Comparison of ENCODE assay signal across 14 mouse cellular contexts in the genomic region with DNA sequence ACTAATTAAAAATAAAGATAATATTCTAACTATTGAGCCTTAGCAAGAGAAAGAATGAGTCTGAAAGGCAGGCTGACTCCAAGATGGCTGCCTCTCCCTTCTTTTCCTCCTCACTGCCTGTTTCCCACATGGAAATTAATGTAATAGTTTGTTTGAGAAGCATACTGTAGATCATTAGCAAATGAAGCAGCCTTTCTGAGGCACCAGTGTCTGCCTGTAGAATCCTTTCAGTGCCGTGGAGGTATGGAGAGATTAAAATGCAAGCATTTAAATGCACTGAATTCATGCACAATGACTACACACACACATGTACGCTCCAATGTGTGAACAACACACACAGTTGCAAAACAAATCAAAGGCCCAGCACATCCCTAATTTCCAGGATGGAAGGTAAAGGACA.
DNase-seq lines count a peak whose midpoint lies in the region; ATAC-seq and TF ChIP-seq lines count a peak whose summit lies in the region.
"Had no signal": no experiment of that assay in that cellular context is flagged by ENCODE, and none has a peak within 500 bp of the region (broad histone marks: within the 10 kb centered on the region; RNA-seq: fewer than 3 reads in every experiment).

No protein-coding gene starts in this region.

- no peak overlapping the region for H3K4me3 ChIP-seq in neural tube, embryonic 11.5 days (ENCODE audit: low read depth, low read length)
- H3K4me3 ChIP-seq in forebrain, embryonic 16.5 days (replicated peaks; ENCODE audit: low read length): peak overlapping the region; percentile 32
- no peak overlapping the region for H3K4me3 ChIP-seq in midbrain, embryonic 11.5 days (ENCODE audit: low read depth, low read length)
- no peak overlapping the region for H3K4me3 ChIP-seq in olfactory bulb, adult 2 months (ENCODE audit: insufficient read depth, low read depth, low read length)
- no peak overlapping the region for H3K4me3 ChIP-seq in kidney, adult 2 months (ENCODE audit: insufficient read depth, low read depth, low read length)
- H3K4me3 ChIP-seq: heart, embryonic 13.5 days; limb, embryonic 13.5 days had no signal

- no peak for DNase-seq in neural tube, embryonic 11.5 days (ENCODE audit: low spot score)
- no peak for DNase-seq in neural tube, embryonic 10.5 days (ENCODE audit: extremely low spot score, low spot score)
- no peak for DNase-seq in midbrain, embryonic 11.5 days (ENCODE audit: low spot score, missing footprints)
- no peak for DNase-seq in kidney, adult 2 months
- DNase-seq in embryo, embryonic 11 days: no peak
- no peak for DNase-seq in layer of hippocampus, adult 11-12 months (ENCODE audit: low spot score)
- DNase-seq: adrenal gland, adult 2 months; gastrocnemius, postnatal 25 days; liver, postnatal 0 days had no signal

- no peak for ATAC-seq in neural tube, embryonic 11.5 days (ENCODE audit: insufficient read depth, low FRiP score, low TSS enrichment)
- ATAC-seq in forebrain, embryonic 16.5 days: peak; percentile 11
- no peak for ATAC-seq in midbrain, embryonic 11.5 days (ENCODE audit: low FRiP score)
- ATAC-seq: liver, postnatal 0 days had no signal

- TF ChIP-seq POLR2A in olfactory bulb, adult 2 months (IDR thresholded peaks at IDR 0.05; ENCODE audit: insufficient read depth, low read depth, low read length): no peak
- no peak for TF ChIP-seq POLR2A in kidney, adult 2 months (IDR thresholded peaks at IDR 0.05; ENCODE audit: low read depth, low read length)

- no peaks in the 10 kb centered on the region for H3K27me3 ChIP-seq in neural tube, embryonic 11.5 days (ENCODE audit: control insufficient read depth, insufficient read depth, low read length)
- no peaks in the 10 kb centered on the region for H3K27me3 ChIP-seq in forebrain, embryonic 16.5 days (replicated peaks; ENCODE audit: control insufficient read depth, insufficient read depth, low read length)
- H3K27me3 ChIP-seq in midbrain, embryonic 11.5 days (ENCODE audit: control insufficient read depth, insufficient read depth, low read length): no peaks in the 10 kb centered on the region
- no peaks in the 10 kb centered on the region for H3K27me3 ChIP-seq in kidney, adult 2 months (replicated peaks; ENCODE audit: control insufficient read depth, insufficient read depth, low read length)

- 0 out of 2 replicates have a peak overlapping the region, but pooled peaks have one; percentile 20 for H3K9ac ChIP-seq in neural tube, embryonic 11.5 days (ENCODE audit: low read length)
- H3K9ac ChIP-seq in forebrain, embryonic 16.5 days (replicated peaks; ENCODE audit: low read depth, low read length): peak overlapping the region; percentile 47
- H3K9ac ChIP-seq in midbrain, embryonic 11.5 days (ENCODE audit: low read length): peak overlapping the region; percentile 20; the same call in 1 of the 2 replicates
- H3K9ac ChIP-seq: heart, embryonic 13.5 days; limb, embryonic 13.5 days; liver, postnatal 0 days had no signal

- 0 out of 2 replicates have a peak overlapping the region, but pooled peaks have one; percentile 17 for H3K4me2 ChIP-seq in neural tube, embryonic 11.5 days (ENCODE audit: low read depth)
- peak overlapping the region; percentile 72 for H3K4me2 ChIP-seq in forebrain, embryonic 16.5 days (ENCODE audit: low read length)
- no peak overlapping the region for H3K4me2 ChIP-seq in midbrain, embryonic 11.5 days
- H3K4me2 ChIP-seq: heart, embryonic 13.5 days; limb, embryonic 13.5 days had no signal

- H3K4me1 ChIP-seq in neural tube, embryonic 11.5 days (ENCODE audit: control insufficient read depth, insufficient read depth, low read length): peaks cover 15% of the 10 kb centered on the region
- peaks cover 50% of the 10 kb centered on the region for H3K4me1 ChIP-seq in forebrain, embryonic 16.5 days (replicated peaks; ENCODE audit: control insufficient read depth, insufficient read depth, low read length)
- peaks cover 63% of the 10 kb centered on the region for H3K4me1 ChIP-seq in midbrain, embryonic 11.5 days (ENCODE audit: control insufficient read depth, insufficient read depth, low read length)
- H3K4me1 ChIP-seq in olfactory bulb, adult 2 months (ENCODE audit: control insufficient read depth, insufficient read depth, low read length): peaks cover 20% of the 10 kb centered on the region
- H3K4me1 ChIP-seq in kidney, adult 2 months (ENCODE audit: control insufficient read depth, insufficient read depth, low read length): no peaks in the 10 kb centered on the region
- H3K4me1 ChIP-seq: heart, embryonic 13.5 days had no signal

- H3K9me3 ChIP-seq in neural tube, embryonic 11.5 days (ENCODE audit: control insufficient read depth, low read length): no peaks in the 10 kb centered on the region
- no peaks in the 10 kb centered on the region for H3K9me3 ChIP-seq in forebrain, embryonic 16.5 days (ENCODE audit: control insufficient read depth, low read length)
- no peaks in the 10 kb centered on the region for H3K9me3 ChIP-seq in midbrain, embryonic 11.5 days (ENCODE audit: control insufficient read depth, low read length)
- H3K9me3 ChIP-seq: heart, embryonic 13.5 days; limb, embryonic 13.5 days had no signal

- no peaks in the 10 kb centered on the region for H3K36me3 ChIP-seq in neural tube, embryonic 11.5 days (ENCODE audit: control insufficient read depth, insufficient read depth, low read length)
- H3K36me3 ChIP-seq in forebrain, embryonic 16.5 days (ENCODE audit: control insufficient read depth, insufficient read depth): no peaks in the 10 kb centered on the region
- H3K36me3 ChIP-seq in midbrain, embryonic 11.5 days (ENCODE audit: control insufficient read depth, insufficient read depth, low read length): no peaks in the 10 kb centered on the region
- no peaks in the 10 kb centered on the region for H3K36me3 ChIP-seq in kidney, adult 2 months (ENCODE audit: control insufficient read depth, insufficient read depth, low read length)
- H3K36me3 ChIP-seq: heart, embryonic 13.5 days; limb, embryonic 13.5 days had no signal

- peak overlapping the region; percentile 85 for H3K27ac ChIP-seq in neural tube, embryonic 11.5 days (ENCODE audit: low read depth, low read length)
- H3K27ac ChIP-seq in forebrain, embryonic 16.5 days (ENCODE audit: low read length): peak overlapping the region; percentile 99
- peak overlapping the region; percentile 59 for H3K27ac ChIP-seq in midbrain, embryonic 11.5 days (ENCODE audit: low read depth, low read length)
- peak overlapping the region; percentile 86 for H3K27ac ChIP-seq in olfactory bulb, adult 2 months (ENCODE audit: insufficient read depth, low read depth, low read length)
- no peak overlapping the region for H3K27ac ChIP-seq in kidney, adult 2 months (ENCODE audit: insufficient read depth, low read depth, low read length)
- H3K27ac ChIP-seq: heart, embryonic 13.5 days; kidney, postnatal 0 days; limb, embryonic 13.5 days had no signal

- WGBS in neural tube, embryonic 11.5 days: 50% methylated on average over 2 of the region's 2 CpGs
- 4% methylated on average over 2 of the region's 2 CpGs for WGBS in forebrain, embryonic 16.5 days
- 52% methylated on average over 2 of the region's 2 CpGs for WGBS in midbrain, embryonic 11.5 days
- 17% methylated on average over 2 of the region's 2 CpGs for WGBS in olfactory bulb, adult 2 months
- 69% methylated on average over 2 of the region's 2 CpGs for WGBS in kidney, adult 2 months

- TF ChIP-seq CTCF in olfactory bulb, adult 2 months (IDR thresholded peaks at IDR 0.05; ENCODE audit: insufficient read depth, low read depth, low read length): no peak
- no peak for TF ChIP-seq CTCF in kidney, adult 2 months (conservative IDR thresholded peaks at IDR 0.05; ENCODE audit: insufficient read depth, insufficient read length, low read depth, low read length)
